7 mouse cellular contexts compared by ENCODE assay signal in the genomic region with DNA sequence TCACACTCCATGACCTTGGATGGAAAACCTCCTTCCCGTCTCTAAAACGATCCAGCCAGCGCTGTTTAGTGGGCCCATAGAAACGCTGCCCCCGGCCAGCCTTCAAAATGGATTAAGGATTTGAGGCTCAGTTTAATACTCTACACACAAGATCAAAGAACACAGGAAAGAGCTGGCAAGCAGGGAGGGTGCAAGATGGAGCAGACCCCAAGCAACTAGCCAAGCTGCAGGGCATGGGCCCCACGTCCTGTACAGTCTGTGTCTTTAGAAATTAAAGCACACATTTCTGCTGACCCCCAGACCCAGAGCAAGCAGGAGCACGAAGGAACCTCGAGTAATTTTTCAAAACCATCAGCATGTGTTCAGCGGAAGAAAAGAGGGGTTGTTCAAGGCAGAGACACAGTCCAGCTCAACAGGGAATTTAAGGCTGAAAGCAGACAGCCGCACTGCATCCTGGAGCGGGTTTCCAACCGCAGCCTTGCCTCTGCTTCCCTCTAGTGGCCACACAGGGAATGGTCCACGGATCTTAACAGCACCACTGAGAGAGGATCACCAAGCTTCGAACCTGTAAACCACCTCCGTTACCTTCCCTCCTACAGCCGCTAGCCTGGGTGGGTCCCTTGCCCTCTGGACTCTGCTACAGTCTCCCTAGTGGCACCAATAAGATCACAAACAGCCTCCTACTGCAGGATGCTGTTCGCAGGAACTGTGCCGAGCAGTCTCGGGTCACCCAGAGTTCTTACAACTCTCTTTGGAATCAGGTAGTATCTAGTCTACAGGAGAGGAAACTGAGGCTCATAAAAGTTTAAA. TPM values are rescaled to one million over a fixed set of nuclear protein-coding genes. Genes with fewer than 3 reads are reported as not detected.
DNase-seq lines count a peak whose midpoint lies in the region; ATAC-seq and TF ChIP-seq lines count a peak whose summit lies in the region.

No protein-coding gene starts in this region.

- peak; percentile 100 for TF ChIP-seq CTCF in intestine, postnatal 0 days (IDR thresholded peaks at IDR 0.05; ENCODE audit: low read depth)
- TF ChIP-seq CTCF in small intestine, adult 2 months (IDR thresholded peaks at IDR 0.05; ENCODE audit: extremely low read depth, insufficient read length, insufficient replicate concordance, low read depth, low read length), result peak; percentile 99

- intact Hi-C loops in left cerebral cortex, postnatal 4 days (cut with DNase I), result loop anchor here (1.0 to 2.0 kb wide), 2 partner anchors 200 to 332 kb away; no protein-coding TSS in a partner anchor

- 28% methylated on average over 19 of the region's 19 CpGs for WGBS in intestine, postnatal 0 days
- 12% methylated on average over 19 of the region's 19 CpGs for WGBS in midbrain, embryonic 12.5 days
- 31% methylated on average over 19 of the region's 19 CpGs for WGBS in small intestine, adult 2 months

- H3K4me1 ChIP-seq in intestine, postnatal 0 days (replicated peaks; ENCODE audit: control insufficient read depth, insufficient read depth, low read length), result no peaks in the 10 kb centered on the region
- H3K4me1 ChIP-seq in midbrain, embryonic 12.5 days, result peaks cover 19% of the 10 kb centered on the region
- no peaks in the 10 kb centered on the region for H3K4me1 ChIP-seq in small intestine, adult 2 months (ENCODE audit: control insufficient read depth, insufficient read depth, insufficient read length, low read length)

- no peaks in the 10 kb centered on the region for H3K27me3 ChIP-seq in intestine, postnatal 0 days (replicated peaks; ENCODE audit: control insufficient read depth, insufficient read depth, low read length)
- peaks cover 20% of the 10 kb centered on the region for H3K27me3 ChIP-seq in midbrain, embryonic 12.5 days
- no peaks in the 10 kb centered on the region for H3K27me3 ChIP-seq in small intestine, adult 2 months (ENCODE audit: control insufficient read depth, insufficient read depth, low read length)

- H3K4me2 ChIP-seq in intestine, postnatal 0 days (replicated peaks; ENCODE audit: low read depth), result peak overlapping the region; percentile 24; the same call in 1 of the 2 replicates
- H3K4me2 ChIP-seq in midbrain, embryonic 12.5 days (replicated peaks), result peak overlapping the region; percentile 34

- TF ChIP-seq POLR2A in small intestine, adult 2 months (IDR thresholded peaks at IDR 0.05; ENCODE audit: low read depth, low read length), result no peak

- H3K9ac ChIP-seq in intestine, postnatal 0 days (ENCODE audit: low read depth, low read length), result no peak overlapping the region
- H3K9ac ChIP-seq in midbrain, embryonic 12.5 days (replicated peaks), result no peak overlapping the region; the same call in 1 of the 2 replicates

- peak; percentile 89 for ATAC-seq in granulocyte monocyte progenitor cell, adult 5-6 weeks (replicated peaks; ENCODE audit: poor library complexity, severe bottlenecking)
- peak; percentile 76 for ATAC-seq in intestine, postnatal 0 days
- peak; percentile 75 for ATAC-seq in midbrain, embryonic 12.5 days (ENCODE audit: low FRiP score, low read depth)

- H3K27ac ChIP-seq in intestine, postnatal 0 days (ENCODE audit: low read depth, low read length), result no peak overlapping the region
- peak overlapping the region; percentile 49 for H3K27ac ChIP-seq in midbrain, embryonic 12.5 days (replicated peaks)
- H3K27ac ChIP-seq in small intestine, adult 2 months (ENCODE audit: insufficient read depth, low read depth, low read length), result no peak overlapping the region

- H3K36me3 ChIP-seq in intestine, postnatal 0 days (ENCODE audit: control insufficient read depth, insufficient read depth), result no peaks in the 10 kb centered on the region
- H3K36me3 ChIP-seq in midbrain, embryonic 12.5 days, result no peaks in the 10 kb centered on the region
- no peaks in the 10 kb centered on the region for H3K36me3 ChIP-seq in small intestine, adult 2 months (ENCODE audit: control insufficient read depth, insufficient read depth, low read length)

- no peak overlapping the region for H3K4me3 ChIP-seq in intestine, postnatal 0 days (ENCODE audit: low read depth, low read length)
- no peak overlapping the region for H3K4me3 ChIP-seq in midbrain, embryonic 12.5 days
- H3K4me3 ChIP-seq in small intestine, adult 2 months (ENCODE audit: low read depth, low read length), result no peak overlapping the region

- peak; percentile 51 for DNase-seq in adrenal gland, adult 8-10 months
- DNase-seq in embryo, embryonic 9.5 days (ENCODE audit: extremely low spot score), result peak; percentile 81
- DNase-seq in left cerebral cortex, postnatal 4 days, result peak; percentile 88

- H3K9me3 ChIP-seq in intestine, postnatal 0 days (ENCODE audit: control insufficient read depth), result no peaks in the 10 kb centered on the region
- H3K9me3 ChIP-seq in midbrain, embryonic 12.5 days, result no peaks in the 10 kb centered on the region

RNA-seq across cellular contexts. Expression of gene Thoc3, which starts 21.8 kb away (rescaled TPM):
- 10 to 100 TPM; 44.4 to 51.6 (median 48.7) TPM for total RNA-seq in adrenal gland, adult 8-10 months (2022)
- total RNA-seq in granulocyte monocyte progenitor cell, adult 5-6 weeks (2014; fragmentation: Nextera tagmentation), result 22.1 and 26.7 TPM in 2 replicates
- 42.0 and 57.2 TPM in 2 replicates for total RNA-seq in granulocyte monocyte progenitor cell, adult 5-6 weeks (2017)
- 37.8 and 38.5 TPM in 2 replicates for polyA plus RNA-seq in intestine, postnatal 0 days (2015; fragmentation: Nextera tagmentation; extraction: Ambion mirVana)
- total RNA-seq in left cerebral cortex, postnatal 4 days (2021), result 10 to 100 TPM; 43.8 to 45.4 TPM
- polyA plus RNA-seq in midbrain, embryonic 12.5 days (2016; fragmentation: Nextera tagmentation; extraction: Ambion mirVana), result 128 and 147 TPM in 2 replicates
- polyA plus RNA-seq in small intestine, adult 2 months (2012; rRNA removed), result 23.9 and 29.7 TPM in 2 replicates

RNA-seq across cellular contexts. Expression of gene Simc1, which starts 56.7 kb away (rescaled TPM):
- 10 to 100 TPM; 13.5 to 56.8 (median 26.1) TPM for total RNA-seq in adrenal gland, adult 8-10 months (2022)
- total RNA-seq in granulocyte monocyte progenitor cell, adult 5-6 weeks (2014; fragmentation: Nextera tagmentation), result 10.6 and 16.1 TPM in 2 replicates
- total RNA-seq in granulocyte monocyte progenitor cell, adult 5-6 weeks (2017), result 6.3 and 7.5 TPM in 2 replicates
- polyA plus RNA-seq in intestine, postnatal 0 days (2015; fragmentation: Nextera tagmentation; extraction: Ambion mirVana), result 2.1 and 2.2 TPM in 2 replicates
- total RNA-seq in left cerebral cortex, postnatal 4 days (2021), result 10 to 100 TPM; 30.5 to 34.3 TPM
- polyA plus RNA-seq in midbrain, embryonic 12.5 days (2016; fragmentation: Nextera tagmentation; extraction: Ambion mirVana), result 18.7 and 20.6 TPM in 2 replicates
- polyA plus RNA-seq in small intestine, adult 2 months (2012; rRNA removed), result 2.1 and 4.0 TPM in 2 replicates
